Mouse (Mus musculus) liver, adult 10 weeks (tissue): ENCODE data around the gene Atg2b. TPM values are rescaled to one million over a fixed set of nuclear protein-coding genes. Genes with fewer than 3 reads are reported as not detected.

Experiments
- polyA plus RNA-seq: library from polyadenylated mRNA; stranded (reverse); fragments of 350-450 nt; fragmentation: Illumina TruSeq; extraction: RNeasy Lipid Tissue Mini Kit (QIAGEN cat#74804); gene quantifications from one replicate; pipeline ENCODE4 v1.2.3, GENCODE M21; 2014; ENCODE audit warnings: low read depth, low replicate concordance

Atg2b gene
- polyA plus RNA-seq, result 9.1 TPM

DNA sequence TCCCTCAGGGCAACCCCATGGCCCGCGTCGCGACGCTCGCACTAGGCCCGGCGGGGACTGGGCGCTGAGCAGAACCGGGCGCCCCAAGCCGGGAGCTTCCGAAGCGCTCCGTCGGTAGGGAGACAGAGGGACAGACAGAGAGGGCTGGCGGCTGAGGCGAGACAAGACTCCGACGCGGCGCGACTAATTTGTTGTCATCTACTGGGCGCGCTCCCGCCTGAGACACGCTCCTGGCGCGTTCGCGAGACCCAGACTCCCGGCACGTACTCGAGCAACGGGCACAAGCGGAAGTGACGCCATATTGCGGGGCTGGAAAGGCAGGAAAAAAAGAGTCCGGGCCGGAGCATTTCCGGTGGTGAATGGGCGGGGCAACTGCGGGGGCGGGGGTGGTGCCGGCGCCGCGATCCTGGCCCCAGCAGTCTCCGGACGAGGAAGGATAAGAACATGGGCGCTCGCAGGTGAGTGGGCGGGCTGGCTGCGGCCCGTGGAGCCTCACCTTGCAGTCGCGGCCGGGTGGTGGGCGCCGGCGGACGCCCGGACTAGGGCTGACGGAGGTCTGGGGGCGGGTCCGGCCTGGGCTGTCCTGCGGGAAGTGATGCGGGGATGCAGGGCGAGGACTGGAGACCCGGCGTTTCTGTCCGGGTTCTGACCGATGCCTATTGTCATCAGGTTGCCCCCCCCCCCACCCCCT, at the start of gene Atg2b:
Gene Atg2b, minus strand, starts transcription at position 211 of the 691 bp plus-strand sequence.

DNA sequence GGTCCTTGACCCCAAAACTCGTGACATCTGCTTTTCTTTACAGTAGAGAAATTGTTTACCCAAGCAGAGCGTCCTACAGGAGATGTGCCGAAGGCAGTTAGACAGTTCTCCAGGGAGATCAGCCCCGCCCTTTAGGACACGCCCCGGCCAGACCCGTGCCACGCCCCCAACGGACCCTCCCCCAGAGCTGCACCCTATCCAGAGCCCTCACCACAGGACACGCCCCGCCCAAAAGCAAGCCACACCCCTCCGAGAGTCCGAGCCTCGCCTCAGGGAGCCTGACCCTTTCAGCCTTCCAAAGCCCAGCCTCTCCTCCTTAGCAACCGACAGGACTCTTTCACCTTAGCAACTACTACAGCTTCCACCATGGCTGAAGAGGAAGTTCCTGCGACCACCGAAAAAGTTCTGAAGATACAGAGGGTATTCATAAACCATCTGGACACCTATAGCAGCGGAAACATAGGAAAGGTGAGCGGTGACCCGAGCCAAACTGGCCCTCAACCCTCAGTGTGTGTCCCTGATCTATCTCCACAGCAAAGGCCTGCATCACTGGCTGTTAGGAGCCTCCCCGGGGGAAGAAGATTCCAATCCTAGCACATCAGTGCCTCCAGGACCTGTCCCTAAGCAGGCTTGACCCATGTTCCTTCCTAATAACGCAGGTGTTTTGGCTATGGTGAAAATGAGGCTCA, 20.9 kb upstream of the Atg2b start, which contains the start of gene Ak7:
Gene Ak7, plus strand, starts transcription at position 178 of the 689 bp plus-strand sequence.

DNA sequence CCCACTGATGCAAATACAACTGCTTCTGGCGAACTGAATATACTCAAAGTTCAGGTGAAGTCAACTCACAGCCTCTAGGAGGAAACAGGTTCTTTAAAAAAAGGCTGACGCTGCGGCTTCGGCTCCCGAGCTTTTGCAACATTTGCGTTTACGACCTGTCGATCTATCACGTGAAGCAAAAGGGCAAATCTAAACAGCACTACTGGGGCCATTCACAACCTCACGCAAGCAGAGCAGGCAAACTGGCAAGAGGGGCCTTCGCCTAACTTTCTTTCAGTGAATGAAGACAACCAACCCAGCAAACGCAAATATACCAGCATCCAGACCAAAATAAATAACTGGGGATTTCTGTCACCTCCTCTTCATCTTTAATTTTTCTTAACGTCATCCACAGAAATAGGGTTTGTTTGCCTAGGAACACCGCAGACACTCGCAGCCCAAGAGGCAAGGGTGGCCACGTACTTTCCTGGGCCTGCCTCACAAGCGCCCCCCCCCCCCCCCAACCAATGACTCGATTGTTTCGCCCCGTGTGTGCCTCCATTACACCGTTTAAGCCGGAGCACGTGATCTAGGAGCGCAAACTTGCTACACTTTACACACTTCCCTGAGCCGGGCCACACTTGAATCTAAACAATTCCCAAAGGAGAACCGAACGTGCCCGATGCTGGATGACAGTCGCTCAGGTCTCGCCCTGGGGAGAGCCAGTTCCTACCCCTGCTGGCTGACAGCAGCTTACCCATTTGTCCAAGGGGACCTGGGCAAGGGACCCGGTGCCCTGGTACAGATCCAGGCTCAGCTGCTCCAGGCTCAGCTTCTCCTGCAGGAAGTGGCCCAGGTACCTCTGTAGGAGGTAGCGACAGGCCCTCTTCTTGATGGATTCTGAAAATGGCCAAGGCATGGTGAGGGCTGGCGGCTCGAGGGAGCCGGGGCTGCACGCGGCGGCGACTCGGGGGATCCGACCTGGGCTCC, 794 bp downstream of the Atg2b start, which contains the start of gene Gskip:
Gene Gskip, plus strand, starts transcription at position 897 of the 969 bp plus-strand sequence.

DNA sequence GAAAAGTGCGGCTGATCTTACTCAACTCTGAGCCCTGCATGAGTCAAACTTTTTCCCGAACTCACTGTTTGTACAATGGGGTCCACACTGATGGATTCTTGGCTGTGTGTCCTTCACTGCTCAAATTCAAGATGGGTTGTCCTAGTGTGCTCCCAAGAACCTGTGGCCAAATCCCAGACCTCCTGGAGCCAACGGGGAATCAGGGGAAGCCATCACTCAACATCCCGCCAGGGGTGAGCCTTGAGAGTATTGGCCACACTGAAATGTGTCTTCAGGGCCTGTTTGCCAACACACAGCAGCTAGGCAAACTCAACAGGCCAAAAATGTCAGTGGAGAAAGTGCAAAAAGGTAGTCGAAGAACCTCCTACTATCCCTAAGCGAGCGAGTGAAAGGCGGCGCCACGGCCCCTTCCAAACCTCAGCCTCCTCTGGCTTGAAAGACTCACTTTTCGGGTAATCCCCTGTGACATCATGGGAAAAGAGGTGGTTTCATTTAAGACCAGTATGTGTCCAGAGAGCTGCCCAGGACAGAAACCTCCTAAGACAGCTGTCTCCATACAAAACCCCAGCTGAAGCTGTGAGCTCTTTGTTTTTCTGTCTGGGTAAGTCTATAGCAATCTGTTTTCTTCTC, 82.3 kb downstream of the Atg2b start, which contains the start of gene Bdkrb1:
Gene Bdkrb1, plus strand, starts transcription at position 505 of the 630 bp plus-strand sequence.

Other genes starting within 250 kb of the Atg2b start
- gene D430019H16Rik, start 231.4 kb downstream of the Atg2b start, polyA plus RNA-seq, result 0.34 TPM
- not detected for gene Bdkrb2, start 122.0 kb downstream of the Atg2b start, polyA plus RNA-seq
- gene Bdkrb1, start 82.1 kb downstream of the Atg2b start, polyA plus RNA-seq, result not detected
- gene Gskip, start 382 bp downstream of the Atg2b start, polyA plus RNA-seq, result 7.4 TPM
- gene Ak7, start 20.8 kb upstream of the Atg2b start, polyA plus RNA-seq, result not detected
- gene Papola, start 99.5 kb upstream of the Atg2b start, polyA plus RNA-seq, result 198 TPM